Mouse (Mus musculus) CH12.LX (cell line): ENCODE results near the gene Rab37. TPM values are rescaled to one million over a fixed set of nuclear protein-coding genes. Genes with fewer than 3 reads are reported as not detected.

Source experiments
- DNase-seq: peaks from one replicate; pipeline ENCODE4 v3.0.0-alpha.2; 2013; ENCODE audit errors: extremely low read depth
- H3K27ac ChIP-seq: 2 replicates; pipeline ENCODE4 v1.5.1; 2012; ENCODE audit warnings: low read depth, mild to moderate bottlenecking, control low read depth, moderate library complexity; ENCODE audit not compliant: insufficient read depth
- H3K27me3 ChIP-seq: replicated peaks from 2 replicates; pipeline ENCODE3; 2012; ENCODE audit warnings: inconsistent platforms
- H3K36me3 ChIP-seq, 2 experiments: replicated peaks in 1 of 2; 2 replicates each; pipeline versions ENCODE3 to v1.6.1; 2012; ENCODE audit warnings: inconsistent platforms in 1 of 2, low read length in 1 of 2, mild to moderate bottlenecking in 1 of 2, mixed read lengths in 1 of 2, moderate library complexity in 1 of 2; ENCODE audit not compliant: control insufficient read depth in 1 of 2, insufficient read depth in 1 of 2
- H3K4me1 ChIP-seq, 2 experiments: 2 replicates each; pipeline ENCODE4 v1.6.1; 2012; ENCODE audit warnings: inconsistent platforms in 1 of 2, moderate library complexity in 1 of 2; ENCODE audit not compliant: insufficient read depth in 2 of 2, control insufficient read depth in 1 of 2
- H3K4me2 ChIP-seq: 2 replicates; pipeline ENCODE4 v1.6.1; 2012; ENCODE audit warnings: low read depth, mild to moderate bottlenecking, control low read depth; ENCODE audit not compliant: poor library complexity, insufficient read depth, severe bottlenecking
- H3K4me3 ChIP-seq, 3 experiments: fragments of 150-350 bp in 1 of 3; sonication (generic) in 1 of 3; replicated peaks in 1 of 3; 2 replicates each; pipeline versions ENCODE3 to v1.5.1; 2011 to 2012; ENCODE audit warnings: low read depth in 2 of 3, low read length in 2 of 3, mild to moderate bottlenecking in 2 of 3, moderate library complexity in 2 of 3, control low read depth in 1 of 3, improper control_type of control experiment in 1 of 3, inconsistent platforms in 1 of 3, mixed read lengths in 1 of 3; ENCODE audit not compliant: poor library complexity in 1 of 3
- H3K79me2 ChIP-seq: replicated peaks from 2 replicates; pipeline ENCODE4 v1.6.1; 2012; ENCODE audit warnings: mild to moderate bottlenecking, moderate library complexity; ENCODE audit not compliant: control insufficient read depth, poor library complexity, insufficient read depth, severe bottlenecking; ENCODE audit errors: extremely low read depth
- H3K9ac ChIP-seq: 2 replicates; pipeline ENCODE4 v1.6.1; 2012; ENCODE audit warnings: low read depth, mild to moderate bottlenecking, control low read depth, moderate library complexity; ENCODE audit not compliant: insufficient read depth
- H3K9me3 ChIP-seq: replicated peaks from 2 replicates; pipeline ENCODE3; 2012; ENCODE audit warnings: low read length, inconsistent platforms, mixed read lengths
- BHLHE40 ChIP-seq: IDR thresholded peaks from 2 replicates; pipeline ENCODE4 v1.6.1; 2011; ENCODE audit warnings: mild to moderate bottlenecking, low read depth, low read length, improper control_type of control experiment
- CHD1 ChIP-seq: IDR thresholded peaks from 2 replicates; pipeline ENCODE4 v1.6.1; 2012; ENCODE audit warnings: low read depth, low read length, improper control_type of control experiment, inconsistent platforms
- CHD2 ChIP-seq: IDR thresholded peaks from 2 replicates; pipeline ENCODE4 v1.6.1; 2011; ENCODE audit warnings: low read length, improper control_type of control experiment
- EP300 ChIP-seq: IDR thresholded peaks from 2 replicates; pipeline ENCODE4 v1.6.1; 2011; ENCODE audit warnings: low read length, improper control_type of control experiment
- ETS1 ChIP-seq: conservative IDR thresholded peaks from 2 replicates; pipeline ENCODE4 v1.6.1; 2012; ENCODE audit warnings: low read depth, mild to moderate bottlenecking, inconsistent platforms, low read length, improper control_type of control experiment, moderate library complexity
- HCFC1 ChIP-seq: IDR thresholded peaks from 2 replicates; pipeline ENCODE4 v1.6.1; 2012; ENCODE audit warnings: low read depth, mild to moderate bottlenecking, inconsistent platforms, low read length, improper control_type of control experiment
- IRF4 ChIP-seq: IDR thresholded peaks from 2 replicates; pipeline ENCODE4 v1.6.1; 2014; ENCODE audit warnings: low read depth, mild to moderate bottlenecking, inconsistent platforms, low read length, improper control_type of control experiment
- JUN ChIP-seq: IDR thresholded peaks from 2 replicates; pipeline ENCODE4 v1.6.1; 2011; ENCODE audit warnings: low read depth, mild to moderate bottlenecking, low read length, improper control_type of control experiment, moderate library complexity; ENCODE audit not compliant: insufficient read depth
- JUND ChIP-seq: conservative IDR thresholded peaks from 2 replicates; pipeline ENCODE4 v1.6.1; 2011; ENCODE audit warnings: low read depth, low read length, improper control_type of control experiment
- KAT2A ChIP-seq: IDR thresholded peaks from 2 replicates; pipeline ENCODE4 v1.6.1; 2012; ENCODE audit warnings: low read length, improper control_type of control experiment, inconsistent platforms; ENCODE audit not compliant: insufficient replicate concordance
- MAFK ChIP-seq: IDR thresholded peaks from 2 replicates; pipeline ENCODE4 v1.6.1; 2011; ENCODE audit warnings: low read length, improper control_type of control experiment; ENCODE audit not compliant: insufficient replicate concordance
- MAX ChIP-seq: IDR thresholded peaks from 2 replicates; pipeline ENCODE4 v1.6.1; 2011; ENCODE audit warnings: low read length, improper control_type of control experiment
- MAZ ChIP-seq: IDR thresholded peaks from 2 replicates; pipeline ENCODE4 v1.6.1; 2012; ENCODE audit warnings: low read depth, mild to moderate bottlenecking, inconsistent platforms, low read length, improper control_type of control experiment, moderate library complexity
- MEF2A ChIP-seq: IDR thresholded peaks from 2 replicates; pipeline ENCODE4 v1.6.1; 2014; ENCODE audit warnings: low read depth, mild to moderate bottlenecking, inconsistent platforms, low read length, improper control_type of control experiment, borderline replicate concordance
- MXI1 ChIP-seq: IDR thresholded peaks from 2 replicates; pipeline ENCODE4 v1.6.1; 2011; ENCODE audit warnings: mild to moderate bottlenecking, low read depth, low read length, improper control_type of control experiment
- MYC ChIP-seq: IDR thresholded peaks from 2 replicates; pipeline ENCODE4 v1.6.1; 2011; ENCODE audit warnings: low read depth, mild to moderate bottlenecking, improper control_type of control experiment, low read length
- NELFE ChIP-seq: IDR thresholded peaks from 2 replicates; pipeline ENCODE4 v1.6.1; 2011; ENCODE audit warnings: low read depth, low read length, improper control_type of control experiment
- PAX5 ChIP-seq: IDR thresholded peaks from 2 replicates; pipeline ENCODE4 v1.6.1; 2012; ENCODE audit warnings: low read length, inconsistent platforms, mixed read lengths
- POLR2A ChIP-seq: IDR thresholded peaks from 2 replicates; pipeline ENCODE4 v1.6.1; 2011; ENCODE audit warnings: low read depth, mild to moderate bottlenecking, improper control_type of control experiment, low read length
- RAD21 ChIP-seq: IDR thresholded peaks from 2 replicates; pipeline ENCODE4 v1.6.1; 2011; ENCODE audit warnings: low read depth, mild to moderate bottlenecking, low read length, improper control_type of control experiment, moderate library complexity
- RCOR1 ChIP-seq: conservative IDR thresholded peaks from 2 replicates; pipeline ENCODE4 v1.6.1; 2012; ENCODE audit warnings: low read depth, mild to moderate bottlenecking, inconsistent platforms, low read length, improper control_type of control experiment
- SIN3A ChIP-seq: IDR thresholded peaks from 2 replicates; pipeline ENCODE4 v1.6.1; 2012; ENCODE audit warnings: low read length, improper control_type of control experiment, inconsistent platforms
- SMC3 ChIP-seq: IDR thresholded peaks from 2 replicates; pipeline ENCODE4 v1.6.1; 2011; ENCODE audit warnings: low read depth, low read length, improper control_type of control experiment
- TBP ChIP-seq: conservative IDR thresholded peaks from 2 replicates; pipeline ENCODE4 v1.6.1; 2011; ENCODE audit warnings: low read depth, low read length, improper control_type of control experiment
- TCF12 ChIP-seq: IDR thresholded peaks from 2 replicates; pipeline ENCODE4 v1.6.1; 2014; ENCODE audit warnings: low read depth, mild to moderate bottlenecking, inconsistent platforms, low read length, improper control_type of control experiment
- UBTF ChIP-seq: IDR thresholded peaks from 2 replicates; pipeline ENCODE4 v1.6.1; 2012; ENCODE audit warnings: low read depth, mild to moderate bottlenecking, inconsistent platforms, low read length, improper control_type of control experiment, moderate library complexity
- USF2 ChIP-seq: conservative IDR thresholded peaks from 2 replicates; pipeline ENCODE4 v1.6.1; 2011; ENCODE audit warnings: low read depth, low read length, improper control_type of control experiment
- ZC3H11A ChIP-seq: IDR thresholded peaks from 2 replicates; pipeline ENCODE4 v1.6.1; 2012; ENCODE audit warnings: low read depth, mild to moderate bottlenecking, inconsistent platforms, low read length, improper control_type of control experiment
- ZKSCAN1 ChIP-seq: IDR thresholded peaks from 2 replicates; pipeline ENCODE4 v1.6.1; 2012; ENCODE audit warnings: low read depth, inconsistent platforms, low read length, improper control_type of control experiment, borderline replicate concordance
- ZNF384 ChIP-seq: IDR thresholded peaks from 2 replicates; pipeline ENCODE4 v1.6.1; 2012; ENCODE audit warnings: low read depth, low read length, improper control_type of control experiment, inconsistent platforms
- dilution Hi-C: fragments of 300-500 bp; cut with MboI; formaldehyde crosslinking; loops from 2 replicates; pipeline ENCODE4 v1.14.3; 2020; ENCODE audit warnings: low sequenced_read_pairs; ENCODE audit not compliant: extremely low pct_unique_long_range_greater_than_20kb, extremely low pct_ligation_motif_present
- in situ Hi-C: fragments of 300-500 bp; cut with MboI; formaldehyde crosslinking; loops from 3 replicates; pipeline ENCODE4 v1.14.3; 2019; ENCODE audit warnings: low sequenced_read_pairs, low pct_ligation_motif_present, low pct_unique_long_range_greater_than_20kb, mixed read lengths
- polyA plus RNA-seq: library from polyadenylated mRNA; unstranded; fragments of >175 nt; gene quantifications from 2 replicates; pipeline ENCODE4 v1.2.1, GENCODE M21; 2012; ENCODE audit warnings: low read depth; ENCODE audit not compliant: insufficient read length
- total RNA-seq, 2 experiments: library from RNA; depleted of rRNA; stranded (reverse); fragments of 300-350 nt in 1 of 2; fragments of >200 nt in 1 of 2; gene quantifications; 2 replicates each; pipeline ENCODE4 v1.2.3; 2012 to 2014

Rab37 gene
- total and polyA plus RNA-seq, 3 experiments: 2.0 to 3.6 (median 2.3) TPM

DNA sequence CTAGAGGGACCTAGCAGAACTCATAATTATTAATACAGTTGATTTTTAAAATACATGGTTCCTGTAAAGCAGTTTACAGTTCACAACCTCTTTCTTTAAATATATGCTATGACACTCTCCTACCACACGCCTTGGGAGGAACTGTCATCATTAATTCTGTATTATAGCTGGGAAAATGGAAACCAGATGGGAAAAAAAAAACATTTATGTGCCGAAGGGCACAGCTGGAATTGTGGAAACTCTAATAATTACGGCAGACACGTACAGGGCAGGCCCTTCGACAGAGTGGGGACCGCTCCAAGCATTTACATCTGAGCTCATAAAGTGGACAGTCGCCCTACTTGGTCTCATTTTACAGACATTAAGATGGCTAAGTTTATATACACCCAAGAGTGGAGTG lies 9.5 kb downstream of the Rab37 start:
- Histone ChIP-seq H3K27me3 (no peaks in the 10 kb centered on the region), H3K27ac (peak overlapping the region; percentile 85), H3K79me2 (no peaks in the 10 kb centered on the region)
- TF ChIP-seq PAX5: no peak
- TF ChIP-seq ZKSCAN1: no peak
- no peak for TF ChIP-seq MAX
- TF ChIP-seq BHLHE40: 0 out of 2 replicates have a peak, but pooled peaks have one; percentile 15
- no peak for TF ChIP-seq USF2
- no peak for TF ChIP-seq POLR2A
- TF ChIP-seq MXI1: no peak
- no peak for TF ChIP-seq SIN3A
- TF ChIP-seq MYC: no peak
- TF ChIP-seq, all 38 proteins: peak for 1
- Histone ChIP-seq H3K4me3 (no peak overlapping the region), H3K4me2 (peak overlapping the region; percentile 42; the same call in 1 of the 2 replicates), H3K36me3 (no peaks in the 10 kb centered on the region), H3K9ac (0 out of 2 replicates have a peak overlapping the region, but pooled peaks have one; percentile 15), H3K4me1 (peaks cover 49 to 91% of the 10 kb centered on the region in 2 experiments), H3K9me3 (peaks cover 4% of the 10 kb centered on the region)
- no peak for DNase-seq
- dilution Hi-C loops: no loop called here
- in situ Hi-C loops: no loop called here

DNA sequence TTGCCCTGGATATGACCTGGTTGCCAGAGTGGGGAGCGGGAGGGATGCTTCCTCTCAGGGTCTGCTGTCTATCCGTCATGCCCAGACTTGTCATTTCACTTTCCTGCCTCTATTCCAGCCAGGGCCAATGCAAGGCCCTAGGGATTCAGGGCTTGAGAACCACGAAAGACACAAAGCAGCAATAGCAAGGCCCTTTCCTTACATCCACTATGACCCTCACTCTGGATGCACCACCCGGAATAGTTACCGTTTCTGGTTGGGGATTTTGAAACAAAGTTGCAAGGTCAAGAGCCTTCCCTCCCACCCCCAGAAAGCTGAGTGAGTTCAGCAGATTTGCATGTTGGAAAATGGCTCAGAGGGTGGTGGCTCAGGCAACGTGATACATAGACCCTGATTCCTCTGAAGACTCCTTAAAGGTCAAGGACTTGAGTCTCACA lies 10.4 kb downstream of the Rab37 start:
- Histone ChIP-seq H3K27me3 (no peaks in the 10 kb centered on the region), H3K9me3 (peaks cover 8% of the 10 kb centered on the region), H3K4me3 (no peak overlapping the region), H3K4me1 (peaks cover 48 to 94% of the 10 kb centered on the region in 2 experiments), H3K36me3 (no peaks in the 10 kb centered on the region), H3K4me2 (peak overlapping the region; percentile 2; the same call in 1 of the 2 replicates), H3K9ac (peak overlapping the region; percentile 1; the same call in 1 of the 2 replicates), H3K27ac (peak overlapping the region; percentile 85), H3K79me2 (no peaks in the 10 kb centered on the region)
- dilution Hi-C loops (no loop called here), in situ Hi-C loops (no loop called here)
- TF ChIP-seq JUN (peak; percentile 31; the same call in 1 of the 2 replicates), RCOR1 (peak; percentile 76; the same call in 1 of the 2 replicates), POLR2A (peak; percentile 45), MXI1 (peak; percentile 60; the same call in 1 of the 2 replicates), JUND (peak; percentile 58; the same call in 1 of the 2 replicates), EP300 (peak; percentile 78), RAD21 (no peak; the same call in 1 of the 2 replicates), IRF4 (peak; percentile 63; the same call in 1 of the 2 replicates), ETS1 (peak; percentile 68; the same call in 1 of the 2 replicates), TCF12 (peak; percentile 62; the same call in 1 of the 2 replicates), UBTF (0 out of 2 replicates have a peak, but pooled peaks have one; percentile 3), ZC3H11A (no peak), MAZ (peak; percentile 92), SMC3 (no peak), KAT2A (no peak), MEF2A (0 out of 2 replicates have a peak, but pooled peaks have one; percentile 84), ZKSCAN1 (no peak), MYC (peak; percentile 74; the same call in 1 of the 2 replicates), USF2 (no peak), CHD2 (peak; percentile 19; the same call in 1 of the 2 replicates), HCFC1 (peak; percentile 50; the same call in 1 of the 2 replicates), MAX (peak; percentile 84; the same call in 1 of the 2 replicates), TBP (peak; percentile 56; the same call in 1 of the 2 replicates), NELFE (peak; percentile 45), CHD1 (peak; percentile 97), SIN3A (peak; percentile 76; the same call in 1 of the 2 replicates), ZNF384 (no peak), MAFK (no peak)
- peak; percentile 66 for DNase-seq
